Mouse (Mus musculus) stomach, postnatal 0 days (tissue): ENCODE results near the gene Ptpra.

Source experiments
- CTCF ChIP-seq: IDR thresholded peaks from 2 replicates; pipeline ENCODE4 v1.5.1; 2016; ENCODE audit warnings: antibody characterized with exemption, low read depth, mild to moderate bottlenecking, moderate library complexity
- EP300 ChIP-seq: optimal IDR thresholded peaks from 2 replicates; pipeline ENCODE3; 2016; ENCODE audit warnings: antibody characterized with exemption

GRCm38 (mm10) chr2:130577021-130577420, 126.9 kb downstream of the Ptpra start:
- TF ChIP-seq CTCF (no peak), EP300 (no peak)
